Mouse (Mus musculus) gastrocnemius, postnatal 25 days (tissue): Measurements from ENCODE around the gene Mrrf. TPM values are rescaled to one million over a fixed set of nuclear protein-coding genes. Genes with fewer than 3 reads are reported as not detected.

Experiments used
- DNase-seq: peaks from one replicate; pipeline ENCODE4 v3.0.0; 2022
- long read RNA-seq, 2 experiments: library from polyadenylated mRNA; stranded (forward); transcript quantifications; one replicate each; pipeline ENCODE4 v2.0.0; 2021
- total RNA-seq, 2 experiments: library from RNA; stranded (reverse); gene quantifications; 1 replicate in 1 of 2; 2 replicates in 1 of 2; pipeline ENCODE4 v1.2.3; 2021

The Mrrf gene
- total RNA-seq, result 10 to 100 TPM; 13.7 to 14.8 TPM
- long read RNA-seq, experiment 1, transcript Mrrf-201 (7 exons, 2,623 nt), result major isoform, 20 of 27 reads
- long read RNA-seq, experiment 1, partial matches to known transcripts, result 5 of 27 reads
- long read RNA-seq, experiment 1, other reads (novel, unspliced or antisense), result 2 of 27 reads
- long read RNA-seq, experiment 2, transcript Mrrf-201 (7 exons, 2,623 nt), result major isoform, 20 of 24 reads
- long read RNA-seq, experiment 2, partial matches to known transcripts, result 1 of 24 reads
- long read RNA-seq, experiment 2, other reads (novel, unspliced or antisense), result 3 of 24 reads

- peak; percentile 90 for DNase-seq
These were observed at the start of gene Mrrf, which contains the start of gene Rbm18 for GRCm38 (mm10) chr2:36136300-36136941. Mrrf (plus strand) TSS chr2:36136389. Rbm18 (minus strand) TSS chr2:36136773.

DNA sequence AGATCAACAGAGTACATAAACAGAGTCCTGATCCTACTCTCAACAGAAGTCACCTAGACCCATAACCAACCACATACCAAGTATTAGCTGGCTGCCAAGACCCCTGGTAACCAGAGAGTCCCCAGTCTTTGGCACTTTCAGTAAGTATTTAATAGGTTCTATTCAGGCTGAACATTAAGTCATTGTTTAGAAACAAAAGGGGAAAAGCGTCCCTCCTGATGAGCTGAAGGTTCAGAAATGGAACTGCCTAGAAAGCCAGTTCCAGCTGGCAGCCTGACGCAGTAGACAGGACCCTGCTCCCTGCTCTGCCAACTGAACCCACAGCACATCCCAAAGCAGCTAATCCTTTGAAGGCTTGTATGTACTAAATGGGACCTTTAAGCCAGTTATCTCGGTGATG is 47.0 kb upstream of the Mrrf start:
- DNase-seq, result no peak

DNA sequence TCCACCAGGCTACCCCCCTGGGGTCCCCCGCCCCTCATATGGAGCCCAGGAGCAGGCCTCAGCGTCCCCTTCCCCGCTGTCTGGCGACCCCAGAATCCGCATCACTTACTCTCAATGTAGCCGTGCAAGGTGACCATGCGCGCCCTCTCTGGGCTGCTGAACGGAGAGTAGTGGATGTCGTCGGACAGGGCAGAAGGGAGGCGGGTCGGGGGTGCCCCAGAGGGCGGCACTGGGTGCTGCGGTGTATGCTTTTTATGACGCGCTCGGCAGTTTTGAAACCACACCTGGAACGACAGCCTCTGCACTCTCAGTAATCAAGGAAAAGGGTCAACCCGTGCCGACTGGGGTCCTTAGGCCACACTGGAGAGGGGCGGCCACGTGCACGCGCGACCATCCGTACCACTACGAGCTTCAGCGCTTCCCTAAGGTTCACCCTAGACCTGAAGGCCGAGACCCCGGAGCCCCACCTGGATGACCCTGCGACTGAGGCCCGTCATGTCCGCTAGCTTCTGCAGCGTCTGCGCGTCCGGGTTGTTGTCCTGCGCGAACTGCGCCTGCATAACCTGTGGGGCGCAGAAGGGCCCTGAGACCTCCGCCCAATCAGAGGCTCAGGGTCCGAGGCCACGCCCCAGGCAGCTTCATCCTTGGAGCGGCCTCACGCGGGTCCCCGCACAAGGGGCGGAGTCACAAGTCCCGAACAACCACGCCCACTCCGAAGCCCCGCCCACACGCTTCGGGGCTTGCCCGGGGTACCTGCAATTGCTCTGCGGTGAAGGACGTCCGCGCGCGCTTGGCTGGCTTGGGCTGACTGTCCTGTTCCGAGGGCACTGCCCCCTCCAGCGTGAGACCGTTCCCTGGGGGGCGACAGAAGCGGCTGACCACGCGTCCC is 45.1 kb upstream of the Mrrf start:
- peak; percentile 26 for DNase-seq

DNA sequence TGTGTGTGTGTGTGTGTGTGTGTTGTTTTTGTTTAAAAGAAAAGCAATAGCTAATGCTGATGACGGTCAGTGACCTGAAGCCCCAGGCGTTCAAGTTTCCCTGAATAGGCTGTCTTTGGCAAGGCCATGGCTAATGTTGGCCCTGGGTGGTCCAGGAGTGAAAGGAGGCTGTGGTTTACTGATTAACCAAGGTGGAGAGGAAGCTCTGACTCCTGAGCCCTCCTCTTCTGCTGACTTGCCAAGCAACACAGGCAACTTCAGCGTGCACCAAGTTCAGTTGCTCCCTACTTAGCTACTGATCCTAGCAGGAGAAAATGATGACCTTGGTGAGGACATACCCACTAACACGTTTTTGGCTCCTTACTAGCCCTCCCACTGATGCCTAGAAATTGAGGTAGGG is 43.4 kb upstream of the Mrrf start:
- no peak for DNase-seq

DNA sequence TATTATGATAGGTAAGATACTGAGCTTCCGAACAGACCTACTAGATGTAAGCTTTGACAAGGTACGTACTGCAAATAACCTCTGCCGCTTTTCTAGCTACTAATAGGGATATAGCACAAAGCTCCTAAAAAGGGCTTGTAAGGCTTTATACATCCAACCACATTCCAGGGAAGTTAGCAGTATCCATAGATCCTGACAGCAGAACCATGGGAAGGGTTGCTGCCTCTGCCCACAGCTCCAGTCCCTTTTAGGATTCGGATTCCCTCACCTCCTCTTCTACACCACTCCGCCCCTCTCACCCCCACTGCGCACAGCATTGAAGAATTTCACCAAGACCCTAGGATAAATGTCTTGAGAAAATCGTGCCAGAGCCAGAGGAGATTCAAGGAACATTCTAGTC is 42.9 kb upstream of the Mrrf start:
- no peak for DNase-seq

DNA sequence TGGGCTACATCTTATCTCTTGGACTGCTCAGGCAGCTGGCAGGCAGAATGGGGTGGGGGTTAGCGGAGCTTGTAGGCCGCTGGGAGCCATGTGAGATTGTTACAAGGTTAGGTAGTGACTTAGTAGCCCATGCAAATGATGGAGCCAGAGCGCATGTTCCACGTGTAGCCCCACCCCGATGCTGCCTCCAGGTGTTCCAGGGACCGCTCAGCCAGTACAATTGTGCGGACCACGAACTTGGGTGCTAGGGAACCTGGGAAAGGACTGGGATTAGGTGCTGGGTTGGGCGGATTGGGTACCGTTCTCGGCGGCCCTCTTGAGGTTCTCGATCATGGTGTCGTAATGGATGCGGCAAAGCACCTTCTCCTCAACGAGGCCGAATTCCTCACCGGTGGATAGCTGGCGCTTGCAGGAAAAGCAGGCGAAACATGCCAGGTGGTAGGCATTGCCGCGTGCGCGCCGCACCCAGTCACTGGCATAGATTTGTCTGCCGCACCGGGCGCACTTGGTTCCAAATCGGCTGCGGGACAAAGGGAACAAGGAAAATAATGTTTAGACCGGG is 42.2 kb upstream of the Mrrf start:
- no peak for DNase-seq

GRCm38 (mm10) chr2:36097129-36097815 is 38.9 kb upstream of the Mrrf start:
- no peak for DNase-seq

GRCm38 (mm10) chr2:36098021-36098420 is 38.2 kb upstream of the Mrrf start:
- DNase-seq, result no peak

GRCm38 (mm10) chr2:36099739-36100138 is 36.5 kb upstream of the Mrrf start:
- DNase-seq, result no peak

DNA sequence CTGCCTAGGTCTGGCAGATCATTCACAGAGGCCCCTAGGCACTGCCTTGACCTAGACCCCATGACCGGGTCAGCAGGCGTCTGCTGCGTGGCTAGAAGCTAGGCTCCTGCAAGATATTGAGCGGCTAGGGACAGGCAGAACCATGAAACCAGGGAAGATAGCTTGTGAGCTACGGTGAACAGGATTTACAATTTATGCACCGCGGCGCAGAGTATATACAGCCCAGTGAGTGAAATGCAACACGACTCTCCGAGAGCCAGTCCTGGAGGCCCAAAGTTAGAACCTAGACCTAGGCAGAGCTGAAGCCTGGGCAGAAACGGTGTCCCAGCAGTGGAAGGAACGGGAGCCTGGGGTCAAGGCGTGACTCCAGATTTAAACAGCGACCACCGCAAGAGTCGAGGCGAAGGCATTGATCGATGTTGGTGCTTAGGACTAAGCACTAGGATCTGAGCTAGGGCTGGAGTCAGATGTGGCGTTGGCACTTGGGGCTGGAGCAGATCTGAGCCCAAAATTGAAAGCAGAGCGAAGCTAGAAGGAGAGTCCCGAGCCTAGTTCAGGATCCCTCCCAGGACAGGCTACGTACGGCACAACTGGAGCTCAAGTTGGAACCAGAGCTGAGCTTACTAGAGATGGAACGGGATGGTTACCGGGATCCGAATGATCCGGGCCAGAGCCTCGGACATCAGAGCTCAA is 34.2 kb upstream of the Mrrf start:
- DNase-seq, result no peak

DNA sequence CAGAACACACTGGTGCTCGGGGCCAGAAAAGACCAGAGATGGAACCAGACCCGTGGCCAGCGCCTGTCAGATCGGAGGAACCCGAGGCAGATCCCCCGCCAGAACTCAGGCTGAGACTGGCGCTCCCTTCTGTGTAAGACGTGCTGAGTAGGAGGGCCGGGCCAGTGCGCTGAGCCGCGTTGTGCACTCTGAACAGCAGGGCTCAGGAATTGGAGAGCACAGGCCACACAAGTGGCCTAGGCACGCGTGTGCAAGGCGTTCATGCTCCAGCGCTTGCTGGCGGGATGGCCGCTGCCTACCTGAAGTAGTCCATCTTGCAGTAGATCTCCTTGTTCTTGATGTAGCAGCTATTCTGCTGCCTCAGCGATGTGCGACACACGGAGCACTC is 33.6 kb upstream of the Mrrf start:
- DNase-seq, result no peak

GRCm38 (mm10) chr2:36103069-36103554 is 33.1 kb upstream of the Mrrf start:
- DNase-seq, result no peak

DNA sequence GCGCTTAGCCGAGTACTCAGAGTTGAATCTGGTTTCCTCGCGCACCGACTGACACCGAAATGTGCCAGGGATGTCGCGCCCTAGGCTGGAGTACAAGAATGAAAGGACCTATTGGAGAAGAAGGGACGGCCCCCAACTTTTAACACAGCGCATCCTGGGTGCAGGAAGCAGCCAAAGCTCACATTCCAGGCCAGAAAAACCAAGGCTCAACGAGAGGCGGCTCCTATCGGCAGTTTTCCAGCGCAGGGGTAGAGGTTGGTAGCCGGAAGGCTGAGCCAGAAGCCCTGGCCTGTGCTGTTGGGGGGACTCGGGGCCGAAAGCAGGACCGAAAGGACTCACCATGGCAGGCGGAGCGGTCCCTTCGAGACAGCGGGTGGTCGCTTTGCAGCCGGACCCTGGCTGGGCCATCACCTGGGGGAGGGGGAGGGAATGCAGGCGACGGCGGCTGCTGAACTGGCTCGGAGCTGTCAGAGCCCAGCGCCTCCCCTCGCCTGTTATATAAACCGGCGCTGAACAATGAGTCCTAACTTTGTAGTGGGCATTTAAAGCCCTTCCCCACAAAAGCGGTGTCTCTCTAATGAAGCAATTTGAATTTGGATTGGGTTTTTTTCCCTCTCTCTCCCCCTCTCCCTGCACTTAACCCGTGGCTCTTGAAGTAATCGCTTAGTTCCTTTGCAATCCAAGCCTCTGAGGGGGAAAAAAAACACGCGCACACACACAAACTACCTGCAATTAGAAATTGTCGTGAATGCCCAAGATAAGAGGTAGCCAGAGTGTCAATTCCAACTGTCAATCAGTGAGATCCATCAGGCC is 32.4 kb upstream of the Mrrf start:
- DNase-seq, result no peak

GRCm38 (mm10) chr2:36104436-36104955 is 31.7 kb upstream of the Mrrf start:
- no peak for DNase-seq

DNA sequence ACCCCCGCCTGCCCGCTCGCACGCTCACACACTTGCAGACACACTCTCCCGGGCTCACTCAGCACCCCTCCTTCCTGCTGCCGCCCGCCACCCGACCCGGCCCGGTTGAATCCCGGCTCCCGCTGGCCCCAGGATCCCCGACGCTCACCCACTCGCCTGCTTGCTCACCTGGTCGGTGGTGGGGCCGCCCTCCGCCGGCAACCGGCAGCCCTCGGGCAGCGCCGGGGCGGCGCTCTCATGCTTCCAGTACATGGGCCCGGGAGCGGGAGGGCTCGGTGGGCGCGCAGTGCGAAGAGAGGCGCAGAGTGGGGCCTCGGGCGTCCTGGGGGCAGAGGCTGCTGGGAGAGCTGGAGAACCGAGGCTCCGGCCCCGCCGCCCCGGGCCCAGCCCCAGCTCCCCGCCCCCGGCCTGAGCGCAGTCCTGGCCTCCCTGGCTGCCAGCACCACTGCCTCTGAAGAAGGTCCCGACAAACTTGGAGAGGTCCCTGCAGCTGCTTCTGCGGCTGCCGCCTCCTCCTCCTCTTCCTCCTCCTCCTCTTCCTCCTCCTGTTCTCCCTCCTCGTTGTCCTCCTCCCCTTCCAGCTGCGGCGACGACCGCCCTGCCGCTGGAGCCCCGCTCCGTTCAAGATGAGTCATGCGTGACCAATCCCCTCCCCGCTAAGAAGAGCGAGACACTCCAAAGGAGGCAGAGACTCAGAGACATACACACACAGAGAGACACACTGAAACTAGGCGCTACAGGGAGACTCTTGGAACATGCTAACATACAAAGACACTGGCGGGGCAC is 31.0 kb upstream of the Mrrf start, which contains the start of gene Lhx6:
Gene Lhx6 (minus strand): TSS at position 453 of the 786 bp plus-strand sequence.
- peak; percentile 22 for DNase-seq

DNA sequence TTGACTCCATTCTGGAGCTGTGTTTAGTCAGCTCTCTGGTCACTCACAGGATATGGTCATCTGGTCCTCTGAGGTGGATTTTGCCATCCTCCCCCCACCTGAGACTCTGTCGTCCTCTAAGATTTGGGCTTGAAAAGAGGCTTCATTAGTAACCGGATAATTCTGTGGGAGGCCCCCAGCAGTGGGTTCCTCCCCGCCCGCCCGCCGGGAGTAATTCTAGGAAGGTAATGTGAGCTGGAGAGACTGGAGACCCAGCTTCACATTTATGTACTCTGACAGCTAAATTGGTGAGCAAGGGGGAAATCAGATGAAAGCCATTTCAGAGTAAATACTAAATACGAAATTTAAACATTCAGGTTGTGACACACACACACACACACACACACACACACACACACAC is 27.6 kb upstream of the Mrrf start:
- no peak for DNase-seq

DNA sequence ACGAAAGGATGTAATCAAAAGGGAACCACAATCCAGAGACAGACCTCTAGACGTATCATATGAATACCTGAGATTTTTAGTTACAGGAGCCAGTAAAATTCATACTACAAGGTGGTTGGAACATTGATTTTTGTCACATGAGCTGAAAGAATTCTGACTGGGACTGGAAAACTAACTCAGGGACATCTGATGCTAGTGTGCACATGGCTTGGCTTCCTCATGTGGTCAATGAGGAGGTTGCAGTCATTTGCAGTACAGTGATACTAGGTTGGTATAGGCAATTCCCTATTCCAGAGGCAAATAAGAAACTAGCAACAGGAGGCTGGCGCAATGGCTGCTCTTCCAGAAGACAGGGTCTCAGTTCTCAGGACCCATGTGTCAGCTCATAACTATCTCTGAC is 23.6 kb upstream of the Mrrf start:
- no peak for DNase-seq

- DNase-seq, result no peak
These were observed 9.3 kb upstream of the Mrrf start for GRCm38 (mm10) chr2:36126795-36127429.

- DNase-seq, result no peak
These were observed 8.2 kb upstream of the Mrrf start for GRCm38 (mm10) chr2:36127973-36128372.
